Mouse (Mus musculus) layer of hippocampus, postnatal 10 days (tissue): ENCODE data around the gene Mphosph8. TPM values are rescaled to one million over a fixed set of nuclear protein-coding genes. Genes with fewer than 3 reads are reported as not detected.

Experiments used
- DNase-seq, 2 experiments: peaks; one replicate each; pipeline ENCODE4 v3.0.0; 2021; ENCODE audit warnings: low spot score in 2 of 2
- long read RNA-seq: library from polyadenylated mRNA; stranded (forward); transcript quantifications from one replicate; pipeline ENCODE4 v2.0.0, GENCODE M21; 2023
- total RNA-seq, 2 experiments: library from RNA; stranded (reverse); gene quantifications; 2 replicates each; pipeline ENCODE4 v1.2.3; 2021

Mphosph8 gene
- 10 to 100 TPM; 44.8 to 45.0 TPM for total RNA-seq
- long read RNA-seq, transcript Mphosph8-201 (14 exons, 2,939 nt), result major isoform, 19 of 39 reads
- long read RNA-seq, partial matches to known transcripts, result 10 of 39 reads
- long read RNA-seq, other reads (novel, unspliced or antisense), result 10 of 39 reads

DNA sequence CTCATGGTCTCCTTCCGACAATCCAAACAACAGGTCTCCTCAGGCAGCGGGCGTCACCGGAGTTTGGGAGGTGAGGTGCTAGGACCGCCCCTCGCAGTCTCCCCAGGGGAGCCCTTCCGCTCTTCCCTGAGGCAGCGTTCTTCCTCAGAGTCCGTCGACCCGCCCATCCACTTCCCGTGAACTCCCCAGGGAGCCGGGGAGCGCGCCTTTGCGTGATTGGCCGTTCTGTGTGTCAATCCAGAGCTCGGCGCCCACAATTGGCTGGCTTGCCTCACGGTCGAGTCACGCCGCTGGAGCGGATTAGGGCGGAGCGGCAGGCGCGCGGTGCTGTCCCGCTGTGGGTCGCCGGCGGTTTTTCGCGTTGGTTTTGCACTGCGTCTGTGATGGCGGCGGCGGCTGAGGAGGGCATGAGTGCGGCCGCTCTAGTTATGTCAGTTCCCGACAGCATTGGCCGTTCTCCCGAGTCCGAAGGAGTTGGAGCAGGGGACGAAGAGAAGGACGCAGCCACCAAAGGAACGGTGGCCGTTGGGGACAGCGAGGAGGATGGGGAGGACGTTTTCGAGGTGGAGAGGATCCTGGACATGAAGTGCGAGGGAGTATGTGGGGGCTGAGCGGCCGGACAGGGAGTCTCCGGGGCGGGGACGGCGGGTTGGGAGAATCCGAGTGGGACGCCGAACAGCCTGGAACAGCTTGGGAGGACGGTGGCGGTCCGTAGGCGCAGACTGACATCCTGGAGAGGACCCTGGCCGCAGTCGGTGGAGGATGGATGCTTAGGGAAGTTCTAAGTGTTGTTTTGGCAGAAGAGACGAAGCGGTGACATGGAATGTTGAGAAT, at the start of gene Mphosph8:
Gene Mphosph8, plus strand, starts transcription at position 280 of the 834 bp plus-strand sequence.
- peak; percentile 100 for DNase-seq

DNA sequence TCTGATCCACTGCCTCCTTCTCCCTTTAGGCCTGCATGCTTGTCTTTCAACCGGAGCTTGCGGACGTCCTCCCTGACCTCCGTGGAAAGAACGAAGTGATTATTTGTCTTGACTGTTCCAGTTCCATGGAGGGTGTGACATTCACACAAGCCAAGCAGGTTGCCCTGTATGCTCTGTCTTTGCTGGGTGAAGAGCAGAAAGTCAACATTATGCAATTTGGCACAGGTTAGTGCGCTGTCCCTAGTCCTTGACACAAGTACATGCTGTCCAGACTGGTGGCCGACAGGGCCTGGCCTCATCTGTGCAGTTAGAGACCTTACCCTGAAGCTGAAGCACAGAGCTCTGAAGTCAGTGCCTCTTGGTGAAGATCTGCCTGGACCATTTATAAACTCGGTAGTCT, 47.6 kb upstream of the Mphosph8 start:
- no peak for DNase-seq

DNA sequence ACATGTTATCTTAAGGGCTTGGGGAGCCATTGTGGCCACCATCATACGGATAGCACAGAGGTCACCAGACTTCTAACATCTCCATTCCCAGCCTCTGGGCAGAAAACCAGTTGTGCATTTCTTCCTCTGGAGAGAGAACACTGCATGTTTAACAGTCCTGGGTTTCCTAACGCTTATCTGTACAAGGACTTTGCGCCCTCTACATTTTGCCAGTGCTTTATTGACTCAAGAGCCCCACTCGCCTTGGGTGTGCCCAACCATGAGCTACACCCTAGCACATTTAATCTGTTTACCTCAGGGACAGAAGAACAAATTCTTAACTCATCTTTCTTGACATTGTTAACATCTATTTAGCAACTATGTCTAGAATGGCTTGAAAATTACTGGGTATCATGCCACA, 41.8 kb upstream of the Mphosph8 start:
- DNase-seq, result no peak

DNA sequence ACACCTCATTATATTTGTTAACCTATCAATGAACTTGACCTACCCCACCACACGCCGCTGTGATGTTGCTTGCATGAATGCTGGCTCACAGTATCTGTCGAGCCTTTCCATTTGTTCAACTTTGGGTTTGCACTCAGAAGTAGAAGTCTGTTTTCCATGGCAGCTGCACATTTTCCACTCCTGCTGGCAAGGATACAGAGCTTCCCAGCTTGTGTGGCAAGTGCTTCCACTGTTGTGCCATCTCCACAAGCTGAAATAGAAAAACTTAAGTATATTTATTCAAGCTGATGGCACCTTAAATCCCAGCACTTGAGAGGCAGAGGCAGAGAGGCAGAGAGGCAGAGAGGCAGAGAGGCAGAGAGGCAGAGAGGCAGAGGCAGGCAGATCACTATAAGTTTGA, 39.7 kb upstream of the Mphosph8 start:
- peak; percentile 8 to 40 for DNase-seq

DNA sequence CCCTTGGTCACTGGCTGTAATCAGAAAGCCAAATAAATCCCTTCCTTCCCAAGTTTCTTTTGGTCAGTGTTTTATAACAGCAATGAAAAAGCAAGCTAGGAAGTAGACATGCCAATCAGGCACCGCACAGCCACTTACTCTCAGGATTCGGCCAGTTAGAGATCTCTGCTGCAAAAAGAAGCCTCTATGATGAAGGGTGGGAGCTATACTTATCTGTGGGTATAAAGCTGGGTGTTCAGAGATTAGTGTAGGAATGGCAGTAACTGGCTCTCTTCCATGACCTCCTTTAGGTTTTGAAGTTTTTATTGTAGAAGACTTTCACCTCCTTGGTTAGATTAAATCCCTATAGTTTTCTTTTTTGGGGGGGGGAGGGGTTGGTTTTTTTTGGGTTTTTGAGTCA, 36.9 kb upstream of the Mphosph8 start:
- no peak for DNase-seq

DNA sequence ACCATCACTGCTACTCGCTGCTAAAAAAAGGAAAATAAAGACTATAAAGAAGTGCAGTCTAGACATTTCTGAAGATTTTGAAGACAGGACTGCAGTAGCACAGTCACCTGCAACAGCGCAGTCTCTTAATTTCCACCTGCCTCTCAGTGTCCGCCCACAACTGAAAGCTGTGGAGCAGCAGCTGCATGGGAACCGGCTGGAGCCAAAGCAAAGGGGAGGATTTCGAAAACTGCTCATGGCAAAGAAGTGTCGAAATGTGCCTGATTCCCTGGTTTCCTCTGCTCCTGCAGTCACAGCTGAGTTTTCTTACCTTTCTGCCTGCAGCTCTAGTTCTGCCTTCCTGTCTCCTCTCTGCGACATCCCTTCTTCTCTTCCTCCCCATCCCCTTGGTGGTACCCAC, 20.8 kb upstream of the Mphosph8 start:
- no peak for DNase-seq

DNA sequence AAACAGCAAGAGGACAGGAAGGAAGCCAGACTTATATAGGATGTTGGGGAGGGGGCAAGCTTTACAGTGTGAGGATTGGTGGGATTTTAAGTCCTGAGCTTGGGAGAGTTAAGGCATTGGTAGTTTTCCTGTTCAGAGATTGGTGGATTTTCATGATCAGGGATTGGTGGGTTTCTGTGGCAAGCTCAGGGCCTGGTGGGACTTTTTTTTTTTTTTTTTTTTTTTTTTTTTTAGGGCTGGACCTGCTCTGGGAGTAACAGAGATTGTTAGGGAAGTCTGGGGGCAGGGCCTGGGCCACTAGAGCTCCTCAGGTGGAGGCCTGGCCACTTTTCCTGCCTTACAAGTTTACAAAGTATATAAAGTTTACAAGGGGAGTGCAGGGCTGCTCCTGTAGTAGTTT, 18.6 kb upstream of the Mphosph8 start:
- DNase-seq, result no peak

DNA sequence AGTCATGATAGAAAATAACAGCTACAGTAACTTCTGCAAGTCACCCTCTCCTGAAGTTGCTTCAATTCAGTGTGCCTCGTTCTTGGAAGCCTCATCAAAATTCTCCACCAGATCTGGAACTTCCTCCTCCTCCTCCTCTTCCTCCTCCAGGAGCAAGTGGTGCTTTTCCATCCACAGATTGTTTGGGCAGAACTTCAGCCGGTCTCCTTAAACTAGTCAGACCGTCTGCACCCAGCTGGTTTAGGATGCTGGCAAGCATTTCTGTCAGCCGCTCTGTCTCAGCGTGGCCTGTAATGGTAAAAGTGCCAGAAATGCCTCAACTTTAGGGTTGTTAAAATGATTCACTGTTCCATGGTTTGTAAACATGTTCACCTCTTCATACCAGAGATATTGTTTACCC, 2.4 kb upstream of the Mphosph8 start:
- no peak for DNase-seq

DNA sequence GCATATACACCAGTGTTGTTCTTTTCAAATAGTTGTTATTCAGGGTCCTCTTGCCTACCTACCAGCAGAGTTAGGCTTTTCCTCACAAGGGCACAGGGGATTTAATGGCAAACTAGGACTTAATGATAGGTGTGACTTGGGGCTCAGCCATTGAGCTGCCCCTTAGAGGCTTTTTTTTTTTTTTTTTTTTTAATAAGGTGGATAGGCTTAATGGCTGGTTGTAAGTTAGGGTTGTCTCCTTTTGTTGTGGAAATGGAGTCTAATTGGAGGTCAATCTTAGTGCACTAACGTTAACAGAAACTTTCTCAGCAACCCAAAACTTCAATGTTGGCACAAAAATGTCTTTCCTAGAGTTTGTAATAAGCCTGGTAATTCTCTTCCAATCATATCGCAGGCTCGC, 1.1 kb upstream of the Mphosph8 start:
- DNase-seq, result no peak

DNA sequence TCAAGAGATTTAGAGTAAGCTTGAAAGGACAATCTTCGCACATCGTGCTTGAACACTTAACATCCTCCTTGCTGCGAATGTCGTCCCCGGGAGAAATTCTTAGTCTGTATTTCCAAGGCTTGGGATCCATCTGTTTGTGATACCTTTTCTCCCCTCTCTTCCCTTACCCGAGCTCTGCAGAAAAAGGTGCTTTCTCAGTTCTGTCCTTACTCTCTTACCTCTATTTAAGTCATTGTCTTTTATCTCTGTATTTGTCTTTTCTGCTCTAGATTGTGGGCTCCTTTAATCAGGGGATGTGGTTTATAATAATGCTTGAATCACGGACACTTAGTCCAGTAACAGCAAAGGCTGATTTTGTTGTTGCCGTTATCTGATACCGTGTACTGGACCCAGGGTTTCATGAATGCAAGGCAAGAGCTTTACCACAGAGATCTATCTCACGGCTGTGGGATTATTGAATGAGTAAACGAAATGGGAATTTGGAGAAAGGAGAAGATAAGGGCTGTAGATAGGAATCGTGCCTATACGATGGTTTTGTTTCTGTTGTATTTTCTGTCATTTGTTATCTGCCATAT, 1.1 kb downstream of the Mphosph8 start:
- DNase-seq, result no peak

DNA sequence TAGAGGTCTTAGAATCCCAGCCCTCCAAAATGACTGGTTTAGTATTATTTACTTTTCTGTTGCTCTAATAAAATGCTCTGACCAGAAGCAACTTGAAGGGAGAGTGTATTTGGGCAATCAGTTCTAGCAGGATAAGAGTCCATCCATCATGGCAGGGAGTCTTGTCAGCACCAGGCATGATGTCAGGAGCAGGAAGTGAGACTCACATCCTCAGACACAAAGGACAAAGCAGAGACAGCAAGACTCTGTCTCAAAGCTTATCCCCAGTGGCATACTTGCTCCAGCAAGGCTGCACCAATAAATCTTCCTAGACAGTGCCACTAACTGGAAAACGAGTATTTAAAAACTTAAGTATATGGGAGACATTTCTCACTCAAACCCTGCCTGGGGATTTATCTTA, 17.4 kb downstream of the Mphosph8 start:
- no peak for DNase-seq

DNA sequence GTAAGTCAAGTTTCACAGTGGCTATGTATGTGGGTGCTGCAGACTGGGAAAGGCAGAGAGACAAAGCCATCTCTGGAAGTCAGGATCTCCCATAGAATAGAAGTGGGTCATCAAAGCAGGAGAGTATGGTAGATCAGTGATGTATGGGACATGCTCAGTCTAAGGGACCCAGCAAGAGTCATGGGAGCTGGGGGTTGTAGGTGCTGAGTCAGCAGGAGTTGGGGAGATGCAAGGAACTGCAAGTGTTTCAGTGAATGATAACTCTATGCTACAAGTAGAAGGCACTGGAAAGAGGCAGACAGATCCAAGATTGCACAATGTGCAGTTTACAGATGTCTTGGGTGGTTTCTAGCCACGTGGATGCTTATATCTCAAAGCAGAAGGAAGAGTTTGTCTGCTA, 21.1 kb downstream of the Mphosph8 start:
- no peak for DNase-seq

DNA sequence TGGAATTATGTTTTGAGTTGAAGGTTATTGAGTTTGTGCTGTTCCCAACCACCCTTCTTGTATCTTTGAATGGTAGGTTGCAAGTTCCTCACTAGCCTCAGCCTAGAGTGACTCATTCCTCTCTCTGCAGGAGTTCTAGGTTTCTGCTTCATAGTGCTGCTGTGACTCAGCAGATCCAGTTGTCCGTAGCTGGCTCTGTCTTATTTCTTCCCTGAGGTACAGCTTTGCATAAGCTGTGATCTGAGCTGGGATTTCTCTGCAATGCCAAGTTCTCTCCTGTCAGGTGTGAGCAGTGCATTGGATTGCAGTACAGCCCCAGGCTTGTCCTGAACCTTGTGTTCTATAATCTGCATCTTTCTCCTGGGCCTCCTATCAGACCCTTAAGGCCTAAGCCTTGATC, 21.7 kb downstream of the Mphosph8 start:
- no peak for DNase-seq

DNA sequence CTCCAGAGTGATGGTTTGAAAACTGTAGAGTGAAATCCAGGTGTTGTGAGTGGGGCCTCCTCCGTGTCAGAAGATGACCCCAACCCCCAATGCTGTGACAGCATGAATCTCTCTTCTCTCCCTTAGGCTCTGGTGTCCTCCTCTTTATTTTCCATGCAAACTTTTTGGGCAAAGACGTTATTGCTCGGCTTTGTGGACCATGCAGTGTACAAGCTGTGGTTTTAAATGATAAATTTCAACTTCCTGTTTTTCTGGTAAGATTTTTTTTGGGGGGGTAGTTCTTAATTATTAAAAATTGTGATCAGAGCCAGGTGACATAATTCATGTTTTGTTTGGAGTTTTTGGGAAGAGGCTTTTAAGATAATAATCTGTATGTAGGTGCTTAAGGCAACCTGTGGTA, 27.4 kb downstream of the Mphosph8 start:
- DNase-seq, result no peak

DNA sequence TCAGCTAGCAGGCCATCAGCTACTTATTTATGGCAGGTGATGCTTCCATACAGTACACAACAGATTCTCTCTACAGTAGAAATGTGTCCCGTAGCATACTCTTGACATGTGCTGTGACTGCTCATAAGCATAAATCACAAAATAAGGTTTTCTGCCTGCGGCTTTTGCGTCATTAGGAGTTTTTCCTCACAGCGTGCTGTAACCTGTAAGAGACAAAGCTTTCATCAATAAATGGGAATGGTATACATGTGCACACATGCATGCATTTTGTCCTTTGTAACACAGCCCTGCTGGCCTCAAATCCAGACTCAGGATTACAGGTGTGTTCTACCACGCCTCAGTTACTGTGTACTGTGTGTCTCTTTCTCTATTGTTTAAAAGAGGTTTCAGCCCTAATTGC, 29.8 kb downstream of the Mphosph8 start:
- DNase-seq, result no peak

DNA sequence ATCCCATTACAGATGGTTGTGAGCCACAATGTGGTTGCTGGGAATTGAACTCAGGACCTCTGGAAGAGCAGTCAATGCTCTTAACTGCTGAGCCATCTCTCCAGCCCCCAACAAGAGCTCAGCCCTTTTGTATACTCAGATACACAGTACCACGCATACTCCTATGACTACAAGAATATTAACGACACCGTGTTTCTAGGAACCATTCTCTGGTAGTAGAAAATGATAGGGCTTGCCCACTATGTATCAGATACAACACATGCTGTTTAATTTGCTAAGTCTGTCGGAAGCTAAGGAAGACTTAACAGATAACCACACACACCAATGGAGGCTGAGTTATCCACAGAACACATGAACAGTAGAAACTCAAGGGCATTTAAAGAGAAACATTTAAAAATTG, 34.6 kb downstream of the Mphosph8 start:
- DNase-seq, result no peak

DNA sequence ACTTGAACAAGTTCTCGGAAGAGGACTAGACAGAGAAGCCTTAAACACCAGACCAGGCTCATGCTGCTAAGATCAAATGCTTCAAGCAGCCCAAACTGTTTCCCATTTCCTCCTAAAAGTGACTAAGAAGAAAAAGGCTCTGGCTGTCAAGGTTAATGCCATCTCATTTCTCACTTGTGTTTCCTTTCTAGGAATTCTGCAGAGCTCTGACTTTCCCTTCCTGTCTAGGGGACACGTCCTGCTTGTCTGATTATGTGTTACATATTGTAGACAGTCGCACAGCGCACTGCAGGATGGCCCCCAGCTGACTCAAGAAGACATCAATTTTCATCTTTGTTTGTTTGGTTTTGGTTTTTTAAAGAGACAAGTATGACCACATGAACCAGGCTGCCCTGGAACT, 37.6 kb downstream of the Mphosph8 start:
- DNase-seq, result no peak

DNA sequence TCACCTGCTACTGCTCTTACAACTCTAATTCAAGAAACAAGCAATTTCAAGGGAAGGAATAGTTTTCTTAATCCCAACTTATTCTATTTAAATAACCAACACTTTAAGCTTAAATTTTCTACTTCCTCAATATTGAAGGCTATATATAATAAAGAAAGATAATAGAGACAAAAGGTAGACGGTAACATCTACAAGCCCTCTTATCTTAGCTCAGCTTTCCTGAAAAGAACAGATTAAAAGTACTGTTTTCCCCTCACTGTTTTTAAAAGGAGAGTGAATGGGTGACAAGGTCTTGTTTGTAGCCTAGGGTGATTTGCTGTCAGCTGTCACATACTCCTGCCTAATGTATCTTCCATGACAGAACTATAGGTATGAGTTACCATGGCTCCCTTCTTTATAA, 58.4 kb downstream of the Mphosph8 start:
- DNase-seq, result no peak

DNA sequence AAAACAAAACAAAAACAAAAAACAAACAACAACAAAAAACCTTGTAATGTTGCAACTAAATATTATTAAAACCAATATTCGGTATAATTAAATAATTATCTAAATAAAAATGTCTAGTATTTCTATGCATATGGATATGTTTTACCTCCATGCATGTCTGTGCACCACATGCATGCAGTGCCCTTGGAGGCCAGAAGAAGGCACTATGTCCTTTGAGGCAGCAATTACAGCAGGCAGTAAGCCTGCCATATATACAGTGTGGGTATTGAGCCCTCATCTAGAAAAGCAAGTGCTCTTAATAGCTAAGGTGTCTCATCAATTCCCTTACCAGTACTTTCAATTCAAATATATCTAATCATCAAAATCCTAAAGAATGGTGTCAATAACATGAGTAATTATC, 72.1 kb downstream of the Mphosph8 start:
- DNase-seq, result no peak
